Mouse (Mus musculus) cerebellum, adult 2 months (tissue): ENCODE data around the gene Agap1.

Experiments
- CTCF ChIP-seq: fragments of 200-500 bp; IDR thresholded peaks from 2 replicates; pipeline ENCODE4 v1.5.1; 2011; ENCODE audit warnings: low read depth, mild to moderate bottlenecking, control low read depth, low read length, moderate library complexity, borderline replicate concordance; ENCODE audit not compliant: insufficient read depth
- POLR2A ChIP-seq: fragments of 200-500 bp; IDR thresholded peaks from 2 replicates; pipeline ENCODE4 v1.6.1; 2011; ENCODE audit warnings: low read length, control low read depth, borderline replicate concordance; ENCODE audit not compliant: insufficient read depth

GRCm38 (mm10) chr1:89524998-89525397 lies 70.4 kb downstream of the Agap1 start:
- TF ChIP-seq POLR2A, result no peak
- no peak for TF ChIP-seq CTCF
